Mouse (Mus musculus) R1 (cell line): ENCODE measurements around the gene Antxr2.

Experiments used
- DNase-seq: peaks from one replicate; pipeline ENCODE4 v3.0.0-alpha.2; 2018; ENCODE audit warnings: low read depth, low spot score

Antxr2 gene

GRCm38 (mm10) chr5:97913901-97914300 is 116.9 kb downstream of the Antxr2 start:
- no peak for DNase-seq

GRCm38 (mm10) chr5:97907482-97907881 is 123.4 kb downstream of the Antxr2 start:
- no peak for DNase-seq

DNA sequence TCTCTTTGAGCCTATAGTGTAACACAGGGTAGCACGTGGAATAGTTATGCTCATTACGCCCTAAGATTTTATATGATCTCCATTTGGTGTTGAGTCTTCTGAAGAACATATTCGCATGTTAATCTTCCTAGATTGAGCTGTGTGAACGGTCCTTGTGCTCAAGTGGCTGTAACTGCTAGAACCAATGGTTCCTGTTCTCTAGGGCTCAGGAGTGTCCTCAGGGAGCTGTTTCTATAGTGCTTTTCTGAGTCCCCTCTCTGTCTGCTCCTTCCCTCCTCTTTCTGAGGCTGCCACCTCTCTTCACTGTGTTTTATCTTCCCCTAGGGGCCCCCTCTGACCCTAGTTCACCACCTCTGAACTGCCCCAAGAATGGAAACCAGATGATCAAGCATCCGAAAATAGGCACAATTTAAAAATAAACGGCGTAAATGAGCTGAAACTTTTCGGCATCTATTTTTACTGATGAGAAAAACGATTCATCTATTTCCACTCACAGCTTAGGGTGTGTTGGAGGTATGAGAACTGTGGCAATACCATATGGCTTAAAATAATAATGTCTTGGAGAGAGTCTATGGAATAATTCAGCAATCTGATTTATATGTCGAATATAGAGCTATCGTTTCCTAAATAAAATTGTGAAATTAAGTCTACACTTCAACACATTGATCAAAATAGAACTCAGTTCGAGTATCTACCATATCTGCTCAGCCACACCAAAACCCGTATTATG is 124.1 kb downstream of the Antxr2 start:
- no peak for DNase-seq

DNA sequence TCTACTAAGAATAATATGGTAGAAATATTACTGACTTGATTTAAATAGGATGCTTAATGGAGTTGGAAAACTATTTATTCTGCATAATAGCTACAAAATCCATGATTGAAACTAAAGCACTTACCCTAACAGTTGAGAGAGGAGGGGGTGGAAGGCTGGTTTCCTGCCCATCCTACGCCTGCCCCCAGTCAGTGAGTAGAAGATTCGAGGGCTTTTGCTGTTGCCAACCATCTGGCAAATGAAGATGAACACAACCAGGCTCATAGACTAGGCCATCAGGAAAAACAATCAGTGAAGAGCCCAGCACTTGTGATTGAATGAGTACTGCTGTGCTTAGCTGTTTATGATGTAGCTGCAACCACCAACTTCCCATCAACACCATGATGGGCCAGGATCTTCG is 125.0 kb downstream of the Antxr2 start:
- DNase-seq: no peak

DNA sequence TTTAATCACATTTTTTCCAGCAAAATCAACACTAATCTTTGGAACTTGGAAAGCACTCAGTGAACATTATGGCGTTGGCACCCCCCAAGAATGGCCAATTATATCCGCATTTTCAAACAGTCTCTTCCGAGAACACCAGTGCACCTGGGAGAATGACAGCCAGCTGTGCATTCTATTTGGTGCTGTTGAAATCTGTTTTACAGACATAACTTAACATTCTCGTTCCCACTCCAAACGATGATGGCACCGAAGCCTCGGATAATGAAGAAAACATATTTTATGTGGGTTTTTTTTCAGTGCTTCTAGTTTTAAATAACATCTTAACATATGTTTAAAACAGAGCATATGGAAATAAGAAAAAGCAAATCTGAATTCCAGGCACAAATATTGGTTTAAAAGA is 129.7 kb downstream of the Antxr2 start:
- DNase-seq: no peak

GRCm38 (mm10) chr5:97899321-97899720 is 131.5 kb downstream of the Antxr2 start:
- no peak for DNase-seq

GRCm38 (mm10) chr5:97885427-97885826 is 145.4 kb downstream of the Antxr2 start:
- DNase-seq: no peak

GRCm38 (mm10) chr5:97884110-97884509 is 146.7 kb downstream of the Antxr2 start:
- DNase-seq: no peak

DNA sequence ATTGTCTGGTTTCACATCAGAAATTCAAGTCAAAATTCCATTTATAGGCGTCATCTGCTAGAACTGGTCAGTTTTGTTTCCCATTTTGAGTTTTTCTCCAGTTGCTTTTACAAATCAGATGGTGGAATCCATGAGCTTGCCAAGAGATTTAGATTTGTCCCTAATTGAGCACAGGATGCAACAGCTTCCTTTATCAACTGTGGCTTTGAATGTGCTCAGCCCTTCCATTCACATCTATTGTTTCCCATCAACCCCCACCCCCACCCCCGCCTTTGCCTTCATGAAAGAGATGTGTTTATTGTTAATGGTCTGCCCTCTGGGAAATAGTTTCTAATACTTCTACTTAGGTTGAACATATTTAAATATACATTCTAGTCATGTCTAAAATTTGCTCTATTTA is 149.4 kb downstream of the Antxr2 start:
- DNase-seq: no peak

DNA sequence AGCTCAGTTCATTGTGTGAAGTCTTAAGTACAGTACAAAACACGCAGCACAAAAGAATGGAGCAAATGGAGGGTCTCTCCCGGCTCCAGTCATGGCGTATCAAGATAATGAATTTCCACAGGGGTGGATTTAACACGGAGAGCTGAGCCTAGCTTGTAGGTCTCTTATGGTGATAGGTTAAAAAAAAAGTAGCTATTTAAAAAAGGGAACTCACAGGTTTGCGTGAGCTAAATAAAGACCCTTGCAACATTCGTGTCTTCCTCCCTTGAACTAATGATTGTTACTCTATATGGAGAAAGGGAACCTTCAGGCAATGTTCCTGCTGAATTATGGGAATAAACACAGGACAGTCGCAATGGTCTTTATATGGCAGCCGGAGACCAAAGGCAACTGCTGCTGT is 150.7 kb downstream of the Antxr2 start:
- DNase-seq: no peak

DNA sequence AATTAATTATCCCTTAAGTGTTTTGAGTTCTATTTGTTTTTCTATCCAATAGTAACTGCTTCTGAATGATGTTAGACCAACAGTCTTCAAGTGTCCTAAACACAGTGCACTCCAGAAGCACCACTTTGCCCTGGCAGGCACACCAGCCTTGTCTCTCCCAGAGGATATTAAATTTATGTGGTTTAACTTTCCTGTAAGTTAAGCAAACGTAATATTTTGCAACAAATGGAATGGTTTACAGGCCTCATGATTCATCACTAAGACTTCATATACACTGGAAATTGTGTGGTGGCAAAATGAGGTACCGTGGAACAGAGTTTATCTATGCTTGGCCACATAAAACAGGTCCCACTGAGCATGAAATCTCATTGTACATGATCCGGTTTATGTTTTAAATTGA is 152.0 kb downstream of the Antxr2 start:
- no peak for DNase-seq

DNA sequence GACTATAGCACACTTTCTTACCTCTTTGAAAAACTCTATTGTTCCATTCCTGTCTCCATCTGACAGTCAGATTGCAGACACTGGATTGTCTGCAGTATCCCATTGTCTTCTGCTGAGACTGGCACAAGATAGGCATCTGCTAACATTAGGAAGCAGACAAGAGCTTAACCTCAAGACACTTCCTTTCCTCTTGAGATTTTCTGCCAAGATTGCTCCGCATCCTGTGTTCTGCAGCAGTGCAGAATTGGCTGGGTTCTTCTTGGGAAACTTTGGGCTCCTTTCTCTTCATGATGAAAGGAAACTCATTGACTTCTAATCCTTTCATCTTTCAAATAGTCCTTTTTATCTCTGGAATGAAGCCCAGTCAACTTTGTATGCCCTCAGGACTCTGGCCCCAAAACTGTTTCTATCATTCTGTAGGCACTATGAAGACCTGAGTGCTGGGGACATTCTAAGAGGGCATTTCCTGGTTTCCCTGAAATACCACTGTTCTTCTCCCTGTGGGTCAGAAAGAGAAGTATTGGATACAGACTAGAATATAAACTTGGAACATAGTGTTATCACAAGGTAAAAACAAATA is 152.5 kb downstream of the Antxr2 start:
- no peak for DNase-seq

GRCm38 (mm10) chr5:97876895-97877294 is 153.9 kb downstream of the Antxr2 start:
- no peak for DNase-seq

GRCm38 (mm10) chr5:97867921-97868320 is 162.9 kb downstream of the Antxr2 start:
- DNase-seq: no peak

GRCm38 (mm10) chr5:97866975-97867374 is 163.9 kb downstream of the Antxr2 start:
- no peak for DNase-seq

- DNase-seq: no peak
Measured at GRCm38 (mm10) chr5:97857101-97857500, 173.7 kb downstream of the Antxr2 start.

DNA sequence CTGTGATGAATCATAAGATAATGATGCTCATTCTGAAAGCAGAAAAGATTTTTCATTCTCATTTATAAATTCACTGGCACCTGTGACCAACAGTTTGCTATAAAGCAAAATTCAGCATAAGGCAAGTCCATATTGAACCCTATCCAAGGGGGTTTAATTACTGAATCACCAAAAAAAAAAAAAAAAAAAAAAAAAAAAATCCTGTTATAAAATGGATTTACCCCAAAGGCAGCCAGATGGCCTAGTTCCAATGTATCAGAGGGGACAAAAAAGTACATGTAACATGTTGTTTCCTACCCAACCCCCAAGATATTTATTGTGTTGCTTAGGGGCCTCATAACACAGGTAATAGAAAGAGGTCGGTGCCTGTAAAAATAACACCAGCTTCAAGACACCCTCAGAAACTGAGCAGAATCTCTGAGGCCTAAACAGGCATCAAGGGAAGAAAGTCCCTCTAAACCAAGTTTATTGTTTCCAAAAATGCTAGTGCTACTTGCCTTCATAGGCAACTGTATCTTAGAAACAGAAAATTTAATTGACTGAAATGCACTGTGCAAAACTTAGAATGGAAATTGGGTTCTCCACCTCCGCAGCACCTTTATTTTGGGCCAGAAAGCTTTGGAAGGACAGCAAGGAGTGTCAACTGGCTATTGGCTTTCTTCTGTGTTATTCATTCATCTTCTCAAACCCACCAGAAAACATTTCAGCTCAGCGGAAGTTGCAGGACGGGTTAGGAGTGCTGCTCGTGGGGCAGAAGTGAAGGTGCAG is 178.7 kb downstream of the Antxr2 start:
- no peak for DNase-seq

DNA sequence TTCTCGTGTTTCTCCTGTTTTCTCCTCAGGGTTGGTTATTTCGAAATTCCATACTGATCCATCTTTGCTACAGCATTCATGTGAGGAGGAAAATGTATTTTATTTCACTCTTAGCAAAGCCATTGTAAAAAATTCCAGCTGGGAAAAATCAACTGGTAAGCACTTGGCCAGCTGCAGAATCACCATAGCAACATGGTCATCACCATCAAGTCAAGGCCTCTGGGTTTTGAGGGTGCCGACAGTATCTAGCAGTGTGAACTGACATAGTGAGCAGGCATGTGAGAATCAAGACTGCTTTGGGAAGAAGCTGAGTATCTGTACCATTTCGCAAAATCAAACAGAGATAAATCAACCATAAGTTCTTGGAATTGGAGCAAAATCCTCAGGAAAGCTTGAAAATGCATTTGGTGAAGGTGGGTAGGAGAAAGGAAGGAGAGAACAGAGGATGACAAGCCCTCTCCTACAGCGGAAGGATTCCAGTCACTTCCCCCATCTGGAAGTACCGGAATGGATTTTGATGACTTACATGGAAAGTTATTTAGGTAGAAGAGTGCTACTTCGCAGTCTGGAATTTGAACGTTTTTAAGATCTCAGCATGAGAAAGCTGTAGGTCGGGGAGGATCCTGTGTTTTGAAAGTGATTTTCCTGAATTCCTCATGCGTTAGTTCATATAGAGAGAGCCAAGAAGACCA is 183.5 kb downstream of the Antxr2 start:
- DNase-seq: no peak

GRCm38 (mm10) chr5:97846503-97846902 is 184.3 kb downstream of the Antxr2 start:
- DNase-seq: no peak

GRCm38 (mm10) chr5:97842016-97842415 is 188.8 kb downstream of the Antxr2 start:
- no peak for DNase-seq

GRCm38 (mm10) chr5:97839924-97840279 is 190.9 kb downstream of the Antxr2 start:
- no peak for DNase-seq

- DNase-seq: peak; percentile 88
Measured at GRCm38 (mm10) chr5:97839271-97839923, 191.4 kb downstream of the Antxr2 start.
